Mouse (Mus musculus): ENCODE measurements at regions not wholly inside any gene's neighbourhood (a gene's known extent, or its start where the extent isn't known, plus 50 kb on each side); places are given as distances from the start of the nearest gene placed in this dataset.

- TF ChIP-seq MEF2A (IDR thresholded peaks at IDR 0.05; ENCODE audit: borderline replicate concordance, low read depth, low read length) (no peak), ETS1 (conservative IDR thresholded peaks at IDR 0.05; ENCODE audit: low read depth, low read length) (no peak), POLR2AphosphoS2 (IDR thresholded peaks at IDR 0.05; ENCODE audit: low read depth, low read length) (no peak), BHLHE40 (IDR thresholded peaks at IDR 0.05; ENCODE audit: low read depth, low read length) (no peak), USF1 (IDR thresholded peaks at IDR 0.05; ENCODE audit: low read depth, low read length) (no peak), MAX (IDR thresholded peaks at IDR 0.05; ENCODE audit: low read length) (no peak), POLR2A (IDR thresholded peaks at IDR 0.05; ENCODE audit: low read depth, low read length) (no peak), CTCF (conservative IDR thresholded peaks at IDR 0.05 in 1 of 2, IDR thresholded peaks at IDR 0.05 in 1 of 2; ENCODE audit: low read depth in 2 of 2, low read length in 2 of 2) (no peak), ZC3H11A (IDR thresholded peaks at IDR 0.05; ENCODE audit: low read depth, low read length) (no peak), MYC (IDR thresholded peaks at IDR 0.05; ENCODE audit: low read depth, low read length) (no peak), ZNF384 (IDR thresholded peaks at IDR 0.05; ENCODE audit: low read depth, low read length) (no peak), CHD2 (IDR thresholded peaks at IDR 0.05; ENCODE audit: low read length) (no peak), TCF12 (IDR thresholded peaks at IDR 0.05; ENCODE audit: low read depth, low read length) (no peak)
Observed at GRCm38 (mm10) chr5:133600630-133601029, 498.9 kb upstream of the Castor2 start.

Data from CH12.LX (cell line).